ENCODE assay signal across 22 mouse cellular contexts in the genomic region with DNA sequence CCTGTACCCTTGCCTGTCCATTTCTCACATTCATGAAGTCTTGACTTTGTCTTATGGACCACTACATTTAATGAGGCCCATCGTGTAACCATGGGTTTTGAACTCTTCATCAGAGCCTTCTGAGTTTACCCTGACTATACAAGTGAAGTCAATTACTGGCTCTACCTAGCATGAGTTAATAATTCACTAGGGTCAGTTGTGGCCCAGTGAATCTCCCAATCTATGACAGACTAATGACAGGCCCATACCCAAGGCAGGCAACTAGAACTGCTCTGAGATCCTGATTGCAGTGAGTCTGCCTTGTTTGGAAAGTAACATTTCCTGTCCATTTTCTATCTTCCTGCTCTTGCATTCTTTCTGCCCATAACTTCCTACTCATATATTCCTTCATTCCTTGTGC.
A peak's percentile ranks its signal among the peaks of the same experiment; 100 is the strongest.
DNase-seq lines count a peak whose midpoint lies in the region; ATAC-seq lines count a peak whose summit lies in the region.
"Had no signal": no experiment of that assay in that cellular context is flagged by ENCODE, and none has a peak within 500 bp of the region (broad histone marks: within the 10 kb centered on the region; RNA-seq: fewer than 3 reads in every experiment).

No protein-coding gene starts in this region.

- no peaks in the 10 kb centered on the region for H3K9me3 ChIP-seq in kidney, embryonic 14.5 days (ENCODE audit: control insufficient read depth, low read length)
- H3K9me3 ChIP-seq in kidney, embryonic 16.5 days (ENCODE audit: low read length), result no peaks in the 10 kb centered on the region
- H3K9me3 ChIP-seq in midbrain, embryonic 11.5 days (ENCODE audit: control insufficient read depth, low read length), result no peaks in the 10 kb centered on the region
- no peaks in the 10 kb centered on the region; the same call in 1 of the 2 replicates for H3K9me3 ChIP-seq in midbrain, embryonic 16.5 days (replicated peaks; ENCODE audit: control insufficient read depth, low read length, poor library complexity, severe bottlenecking)
- H3K9me3 ChIP-seq: embryonic facial prominence, embryonic 13.5 days; embryonic facial prominence, embryonic 15.5 days; forebrain, embryonic 10.5 days; forebrain, embryonic 12.5 days had no signal

- no peaks in the 10 kb centered on the region for H3K4me1 ChIP-seq in kidney, embryonic 14.5 days (ENCODE audit: control insufficient read depth, insufficient read depth, low read length)
- H3K4me1 ChIP-seq in kidney, embryonic 16.5 days (ENCODE audit: insufficient read depth, low read length), result no peaks in the 10 kb centered on the region
- no peaks in the 10 kb centered on the region for H3K4me1 ChIP-seq in midbrain, embryonic 11.5 days (ENCODE audit: control insufficient read depth, insufficient read depth, low read length)
- no peaks in the 10 kb centered on the region for H3K4me1 ChIP-seq in midbrain, embryonic 16.5 days (ENCODE audit: control insufficient read depth, insufficient read depth, low read length)
- H3K4me1 ChIP-seq: embryonic facial prominence, embryonic 13.5 days; embryonic facial prominence, embryonic 15.5 days; forebrain, embryonic 10.5 days; forebrain, embryonic 12.5 days had no signal

- WGBS in kidney, embryonic 14.5 days, result 61% methylated on average over 1 of the region's 1 CpGs
- WGBS in kidney, embryonic 16.5 days, result 78% methylated on average over 1 of the region's 1 CpGs
- 95% methylated on average over 1 of the region's 1 CpGs for WGBS in midbrain, embryonic 11.5 days
- 96% methylated on average over 1 of the region's 1 CpGs for WGBS in midbrain, embryonic 16.5 days

- no peaks in the 10 kb centered on the region for H3K27me3 ChIP-seq in kidney, embryonic 14.5 days (ENCODE audit: control insufficient read depth, insufficient read depth, low read length)
- no peaks in the 10 kb centered on the region for H3K27me3 ChIP-seq in kidney, embryonic 16.5 days (ENCODE audit: insufficient read depth, low read length)
- H3K27me3 ChIP-seq in midbrain, embryonic 11.5 days (ENCODE audit: control insufficient read depth, insufficient read depth, low read length), result no peaks in the 10 kb centered on the region
- H3K27me3 ChIP-seq in midbrain, embryonic 16.5 days (ENCODE audit: control insufficient read depth, insufficient read depth, low read depth, low read length), result no peaks in the 10 kb centered on the region
- H3K27me3 ChIP-seq: embryonic facial prominence, embryonic 13.5 days; embryonic facial prominence, embryonic 15.5 days; forebrain, embryonic 12.5 days had no signal

- H3K4me2 ChIP-seq in kidney, embryonic 14.5 days (replicated peaks; ENCODE audit: low read depth, low read length), result no peak overlapping the region
- H3K4me2 ChIP-seq in kidney, embryonic 16.5 days (replicated peaks; ENCODE audit: low read depth, low read length), result no peak overlapping the region
- H3K4me2 ChIP-seq in midbrain, embryonic 11.5 days, result no peak overlapping the region
- H3K4me2 ChIP-seq in midbrain, embryonic 16.5 days (ENCODE audit: low read length), result no peak overlapping the region
- H3K4me2 ChIP-seq: embryonic facial prominence, embryonic 13.5 days; embryonic facial prominence, embryonic 15.5 days; forebrain, embryonic 12.5 days had no signal

- H3K36me3 ChIP-seq in kidney, embryonic 14.5 days (ENCODE audit: control insufficient read depth, insufficient read depth, low read length), result no peaks in the 10 kb centered on the region
- no peaks in the 10 kb centered on the region for H3K36me3 ChIP-seq in kidney, embryonic 16.5 days (ENCODE audit: insufficient read depth, low read length)
- H3K36me3 ChIP-seq in midbrain, embryonic 11.5 days (ENCODE audit: control insufficient read depth, insufficient read depth, low read length), result no peaks in the 10 kb centered on the region
- no peaks in the 10 kb centered on the region for H3K36me3 ChIP-seq in midbrain, embryonic 16.5 days (ENCODE audit: control insufficient read depth, insufficient read depth, low read length)
- H3K36me3 ChIP-seq: embryonic facial prominence, embryonic 13.5 days; embryonic facial prominence, embryonic 15.5 days; forebrain, embryonic 10.5 days; forebrain, embryonic 12.5 days had no signal

- no peak overlapping the region for H3K4me3 ChIP-seq in kidney, embryonic 14.5 days (ENCODE audit: low read length)
- no peak overlapping the region for H3K4me3 ChIP-seq in kidney, embryonic 16.5 days (ENCODE audit: low read length)
- no peak overlapping the region for H3K4me3 ChIP-seq in midbrain, embryonic 11.5 days (ENCODE audit: low read depth, low read length)
- no peak overlapping the region for H3K4me3 ChIP-seq in midbrain, embryonic 16.5 days (ENCODE audit: low read depth, low read length)
- H3K4me3 ChIP-seq: embryonic facial prominence, embryonic 13.5 days; embryonic facial prominence, embryonic 15.5 days; erythroblast, embryonic 14.5 days; forebrain, embryonic 10.5 days; forebrain, embryonic 12.5 days had no signal

- no peak overlapping the region for H3K9ac ChIP-seq in kidney, embryonic 14.5 days (ENCODE audit: low read depth, low read length)
- H3K9ac ChIP-seq in kidney, embryonic 16.5 days (replicated peaks; ENCODE audit: low read length), result no peak overlapping the region
- no peak overlapping the region for H3K9ac ChIP-seq in midbrain, embryonic 11.5 days (ENCODE audit: low read length)
- H3K9ac ChIP-seq in midbrain, embryonic 16.5 days (ENCODE audit: low read depth, low read length), result no peak overlapping the region
- H3K9ac ChIP-seq: embryonic facial prominence, embryonic 13.5 days; embryonic facial prominence, embryonic 15.5 days; forebrain, embryonic 12.5 days had no signal

- H3K27ac ChIP-seq in kidney, embryonic 14.5 days (ENCODE audit: low read depth, low read length), result no peak overlapping the region
- H3K27ac ChIP-seq in kidney, embryonic 16.5 days (ENCODE audit: low read length), result no peak overlapping the region
- H3K27ac ChIP-seq in midbrain, embryonic 11.5 days (ENCODE audit: low read depth, low read length), result no peak overlapping the region
- no peak overlapping the region for H3K27ac ChIP-seq in midbrain, embryonic 16.5 days (ENCODE audit: low read length)
- H3K27ac ChIP-seq: embryonic facial prominence, embryonic 13.5 days; embryonic facial prominence, embryonic 15.5 days; forebrain, embryonic 10.5 days; forebrain, embryonic 12.5 days had no signal

- peak; percentile 68; the same call in 1 of the 2 replicates for ATAC-seq in kidney, embryonic 14.5 days (ENCODE audit: low FRiP score, low TSS enrichment)
- ATAC-seq in kidney, embryonic 16.5 days (ENCODE audit: low FRiP score, low TSS enrichment), result peak; percentile 77; the same call in 1 of the 2 replicates
- ATAC-seq in midbrain, embryonic 11.5 days (ENCODE audit: low FRiP score), result no peak
- ATAC-seq in midbrain, embryonic 16.5 days, result no peak
- ATAC-seq: forebrain, embryonic 14.5 days had no signal

- DNase-seq in kidney, adult 8-10 months, result no peak
- no peak for DNase-seq in kidney, adult 11 months
- DNase-seq in midbrain, embryonic 11.5 days (ENCODE audit: low spot score, missing footprints), result peak; percentile 17
- DNase-seq: adrenal gland, adult 2 months; adrenal gland, postnatal 10 days; adrenal gland, postnatal 25 days; cerebellum, adult 11 months; cerebellum, adult 18-20 months; cerebellum, adult 8-10 months; cerebellum, adult 9-11 months; cerebellum, postnatal 14 days; cerebellum, postnatal 36 days; embryo, embryonic 11 days had no signal

Comparison
In these comparisons a context has a peak if more than half of its experiments do, and no peak if none do; other contexts are left out.
1. ATAC-seq: peak in kidney, embryonic 14.5 days (single experiment) and kidney, embryonic 16.5 days (single experiment); none in midbrain, embryonic 11.5 days (single experiment) and midbrain, embryonic 16.5 days (single experiment).